Mouse (Mus musculus) Muller cell, postnatal 12 days (primary cell): ENCODE measurements around the gene Stk11ip.

Experiments
- DNase-seq: peaks from one replicate; pipeline ENCODE4 v3.0.0-alpha.2; 2015; ENCODE audit errors: inconsistent ontology term

Gene Stk11ip

DNA sequence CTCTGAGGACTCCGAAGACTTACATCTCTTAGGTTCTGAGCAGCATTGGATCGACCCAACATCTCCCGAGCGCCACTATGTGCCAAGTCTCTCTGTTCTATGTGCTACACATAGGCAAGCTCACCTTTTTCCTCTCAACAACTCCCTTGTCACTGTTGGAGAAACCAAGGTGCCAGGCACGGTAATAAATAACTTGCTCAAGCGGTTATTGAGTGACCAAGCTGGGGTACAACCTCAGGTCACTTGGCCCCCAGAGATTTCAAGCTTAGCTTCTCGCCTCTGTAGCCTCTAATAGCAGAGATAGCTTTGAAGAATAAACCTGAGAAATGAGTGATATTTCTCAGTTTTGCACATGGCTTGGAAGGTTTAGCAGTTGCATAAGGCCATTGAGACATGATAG, 20.2 kb downstream of the Stk11ip start:
- DNase-seq, result no peak

DNA sequence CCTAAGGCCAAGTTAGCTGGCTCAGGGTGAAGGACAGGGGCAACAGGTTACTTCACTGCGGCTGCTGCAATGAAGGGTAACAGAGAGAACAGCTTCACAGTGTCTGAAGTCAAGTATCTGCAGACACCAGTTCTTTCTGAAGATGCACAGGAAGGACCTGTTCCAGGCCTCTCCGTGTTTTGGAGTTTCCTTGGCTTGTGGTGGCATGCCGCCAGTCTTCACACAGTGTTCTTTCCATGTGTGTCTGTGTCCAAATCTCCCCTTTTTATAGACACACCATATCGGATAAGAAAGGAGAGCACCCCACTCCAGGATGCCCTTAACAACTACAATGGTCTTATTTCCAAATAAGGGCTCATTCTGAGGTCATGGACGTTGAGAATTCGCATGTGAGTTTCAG, 23.0 kb downstream of the Stk11ip start:
- no peak for DNase-seq

DNA sequence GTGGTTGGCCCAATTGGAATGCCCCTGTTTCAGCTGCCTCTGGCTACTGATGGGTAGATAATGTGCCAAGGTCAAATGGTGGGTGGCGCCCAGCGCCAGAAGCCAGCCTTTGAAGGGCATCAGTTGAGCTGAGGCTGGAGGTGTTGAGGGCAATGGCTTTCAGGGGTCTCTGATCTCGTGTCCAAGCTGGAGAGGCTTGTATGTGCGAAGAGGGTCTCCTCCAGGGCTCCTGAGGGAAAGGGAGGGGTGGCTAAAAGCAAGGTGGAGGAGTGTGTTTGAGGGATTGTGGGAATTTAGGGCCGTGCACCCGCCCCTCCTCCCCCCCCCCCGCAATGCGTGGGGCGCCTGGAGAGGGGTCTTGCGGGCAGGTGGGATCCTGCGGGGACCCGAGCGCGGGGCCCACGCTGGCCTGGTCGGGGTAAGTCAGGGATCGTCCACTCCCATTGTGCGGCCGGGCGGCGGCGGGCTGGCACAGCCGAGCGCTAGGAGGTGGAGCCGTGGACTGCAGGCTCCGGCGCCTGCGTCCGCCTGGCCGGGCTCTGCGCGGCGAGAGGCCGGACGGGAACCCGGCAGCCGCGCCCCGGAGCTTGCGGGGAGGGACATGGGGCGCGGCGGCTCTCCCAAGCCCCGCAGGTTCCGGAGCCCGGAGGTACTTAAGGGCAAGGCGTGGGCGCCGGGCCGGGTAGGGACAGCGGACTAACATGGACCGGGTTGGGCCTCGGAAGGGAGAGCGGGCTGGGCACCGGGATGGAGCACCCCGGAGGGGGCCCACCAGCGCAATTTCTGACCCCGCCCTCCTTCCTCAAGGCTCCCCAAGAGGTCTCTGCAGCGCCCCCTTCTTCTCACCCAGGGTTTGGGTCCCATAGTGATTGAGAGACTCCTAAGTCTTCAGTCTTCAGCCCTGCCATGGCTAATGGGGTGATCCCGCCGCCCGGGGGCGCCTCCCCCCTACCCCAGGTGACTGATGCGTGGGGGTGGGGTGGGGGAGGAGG, 24.9 kb downstream of the Stk11ip start, which contains the start of gene Slc4a3:
Gene Slc4a3 (plus strand): TSS at position 302 of the 992 bp plus-strand sequence.
- peak; percentile 81 for DNase-seq

DNA sequence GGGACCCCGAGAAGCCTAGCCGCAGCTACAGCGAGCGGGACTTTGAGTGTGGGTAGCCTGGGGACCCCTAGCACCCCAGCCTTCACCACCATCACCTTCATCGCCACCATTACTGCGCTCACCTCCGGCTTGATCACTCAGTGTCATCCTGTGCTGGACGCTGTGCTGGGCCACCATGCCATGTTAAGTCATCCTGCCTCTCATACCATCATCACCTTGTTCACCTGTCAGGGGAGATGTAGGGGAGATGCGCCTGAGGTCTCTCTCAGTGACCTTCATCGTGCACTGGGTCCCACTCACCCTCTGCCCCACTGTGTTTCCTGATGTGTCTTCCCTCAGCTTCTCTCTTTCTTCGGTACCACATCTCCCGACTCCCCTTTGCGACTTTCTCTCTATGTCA, 26.0 kb downstream of the Stk11ip start:
- no peak for DNase-seq

DNA sequence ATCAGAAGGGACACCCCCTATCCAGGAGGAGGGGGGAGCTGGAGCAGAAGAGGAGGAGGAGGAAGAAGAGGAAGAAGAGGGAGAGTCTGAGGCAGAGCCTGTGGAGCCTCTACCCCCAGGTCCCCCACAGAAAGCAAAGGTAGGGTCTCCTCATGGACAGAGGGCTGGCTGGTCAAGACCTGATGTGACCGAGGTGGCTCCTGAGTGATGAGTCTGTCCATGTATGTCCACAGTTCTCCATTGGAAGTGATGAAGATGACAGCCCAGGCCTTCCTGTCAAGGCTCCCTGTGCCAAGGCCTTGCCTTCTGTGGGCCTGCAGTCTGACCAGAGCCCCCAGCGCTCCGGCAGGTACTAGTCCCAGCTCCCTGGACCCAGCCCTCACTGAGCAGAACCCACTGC, 26.8 kb downstream of the Stk11ip start:
- no peak for DNase-seq

DNA sequence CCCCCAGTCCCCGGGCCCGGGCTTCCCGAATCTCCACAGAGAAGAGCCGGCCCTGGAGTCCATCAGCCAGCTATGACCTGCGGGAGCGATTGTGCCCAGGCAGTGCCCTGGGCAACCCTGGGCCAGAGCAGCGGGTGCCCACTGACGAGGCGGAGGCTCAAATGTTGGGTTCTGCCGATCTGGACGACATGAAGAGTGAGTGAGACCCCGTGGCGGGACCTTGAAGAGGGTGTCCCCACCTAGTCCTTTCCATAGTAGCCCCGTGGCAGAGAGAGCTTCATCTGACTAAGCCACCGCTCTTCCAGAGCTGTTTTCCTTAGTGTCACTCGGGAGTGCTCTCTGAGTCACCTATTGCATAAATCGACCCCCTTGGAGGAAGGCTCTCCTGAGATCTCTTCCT, 27.5 kb downstream of the Stk11ip start:
- no peak for DNase-seq

DNA sequence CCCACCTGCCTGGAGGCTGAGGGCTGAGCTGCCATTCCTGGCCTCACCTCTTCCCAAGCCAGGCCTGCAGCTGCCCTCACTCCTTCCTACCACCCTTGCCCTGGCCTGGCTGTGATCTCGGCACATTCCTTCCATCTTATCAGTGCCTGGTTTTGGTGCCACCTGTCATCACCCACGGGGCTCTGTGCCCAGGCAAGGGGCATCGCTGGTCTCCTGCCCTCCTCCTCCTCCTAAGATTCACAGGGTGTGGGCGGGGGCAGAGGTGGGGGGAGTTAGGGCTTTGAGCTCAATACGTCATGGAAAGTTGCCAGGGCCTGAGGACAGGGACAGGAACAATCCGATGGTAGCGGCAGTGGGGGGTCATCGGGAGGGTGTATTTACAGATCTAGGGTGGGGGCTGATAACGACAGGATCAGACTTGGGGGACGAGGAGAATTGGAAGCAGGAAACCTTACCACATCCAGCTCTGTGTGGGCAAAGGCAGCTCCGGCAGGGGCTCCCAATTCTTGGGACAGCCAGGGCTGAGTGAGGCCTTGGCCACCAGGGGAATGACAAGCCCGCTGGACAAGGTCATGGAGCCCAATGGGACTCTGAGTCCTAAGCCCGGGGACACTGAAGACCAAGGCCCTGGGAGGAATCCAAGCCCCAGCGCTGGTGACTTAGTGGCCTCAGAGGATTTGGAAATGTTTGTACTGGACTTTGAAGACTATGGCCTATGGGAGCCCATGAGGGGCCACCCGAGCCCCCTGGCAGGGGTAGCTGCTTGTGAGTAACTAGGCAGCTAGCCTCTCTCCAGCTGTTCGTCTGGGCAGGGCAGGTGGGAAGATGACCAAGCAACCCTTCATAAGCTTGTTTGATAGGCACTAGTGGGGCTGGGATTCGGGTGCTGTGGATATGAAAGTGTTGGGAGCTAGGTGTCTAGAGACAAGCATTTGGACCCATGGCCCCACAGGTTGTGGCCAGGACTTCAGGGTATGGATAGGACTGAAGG, 28.3 kb downstream of the Stk11ip start:
- DNase-seq, result no peak

DNA sequence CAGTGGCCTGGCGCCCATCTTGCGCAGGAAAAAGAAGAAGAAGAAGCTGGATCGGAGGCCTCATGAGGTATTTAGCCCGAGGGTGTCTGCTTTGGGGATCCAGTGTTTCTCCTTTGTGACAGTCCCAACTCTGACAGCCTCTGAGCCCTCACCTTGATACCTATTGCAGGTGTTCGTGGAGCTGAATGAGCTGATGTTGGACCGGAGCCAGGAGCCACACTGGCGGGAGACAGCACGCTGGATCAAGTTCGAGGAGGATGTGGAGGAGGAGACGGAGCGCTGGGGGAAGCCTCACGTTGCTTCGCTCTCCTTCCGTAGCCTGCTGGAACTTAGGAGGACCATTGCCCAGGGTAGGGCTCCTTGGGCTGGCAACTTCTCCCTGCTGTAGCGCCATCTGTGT, 29.3 kb downstream of the Stk11ip start:
- DNase-seq, result no peak

DNA sequence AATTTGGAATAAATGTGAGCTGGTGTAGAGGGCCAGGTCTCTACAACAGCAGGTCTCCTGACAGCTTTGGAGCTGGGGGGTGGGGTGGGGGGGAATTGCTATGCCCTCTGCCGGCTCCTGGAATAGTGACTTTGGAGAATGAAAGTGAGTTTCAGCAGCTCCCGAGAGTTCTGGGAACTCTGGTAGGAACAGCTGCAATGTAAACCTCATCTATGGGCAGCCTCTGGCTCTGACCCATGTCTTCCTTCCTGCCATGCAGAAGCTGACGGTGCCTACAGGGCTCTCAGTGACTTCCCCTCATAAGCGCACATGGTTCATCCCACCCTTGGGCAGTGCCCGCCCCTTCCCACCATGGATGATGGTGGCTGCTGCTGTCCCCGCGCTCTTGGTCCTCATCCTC, 34.4 kb downstream of the Stk11ip start:
- DNase-seq, result no peak

DNA sequence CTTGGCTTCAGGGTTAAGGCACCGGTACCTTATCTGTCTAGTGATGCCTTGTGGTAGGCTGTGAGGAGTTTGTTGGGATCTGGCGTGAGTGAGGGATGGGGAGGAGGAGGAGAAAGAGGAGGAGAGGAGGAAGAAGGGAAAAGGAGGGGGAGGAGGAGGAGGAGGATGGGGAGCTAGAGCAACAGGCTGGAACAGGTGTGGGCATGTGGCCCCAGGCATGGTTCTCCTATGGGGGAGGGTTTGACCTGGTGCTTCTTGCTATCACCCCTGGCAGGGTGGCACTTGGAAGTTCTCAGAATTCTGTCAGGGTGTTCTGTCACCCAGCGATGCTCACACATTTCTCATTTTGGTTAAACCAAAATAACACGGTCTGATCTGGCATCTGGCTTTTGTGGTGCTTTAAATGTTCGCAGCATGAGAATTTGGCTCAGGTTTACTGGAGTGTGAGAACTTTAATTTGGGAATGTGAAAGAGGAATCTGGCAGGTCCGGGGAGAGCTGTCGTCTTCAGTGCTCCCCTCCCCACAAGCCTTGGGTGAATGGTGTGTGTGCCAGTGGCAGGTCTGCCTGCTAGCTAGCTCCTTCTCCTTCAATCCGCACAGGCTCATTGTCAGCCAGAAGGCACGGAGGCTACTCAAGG, 34.9 kb downstream of the Stk11ip start:
- DNase-seq, result no peak

DNA sequence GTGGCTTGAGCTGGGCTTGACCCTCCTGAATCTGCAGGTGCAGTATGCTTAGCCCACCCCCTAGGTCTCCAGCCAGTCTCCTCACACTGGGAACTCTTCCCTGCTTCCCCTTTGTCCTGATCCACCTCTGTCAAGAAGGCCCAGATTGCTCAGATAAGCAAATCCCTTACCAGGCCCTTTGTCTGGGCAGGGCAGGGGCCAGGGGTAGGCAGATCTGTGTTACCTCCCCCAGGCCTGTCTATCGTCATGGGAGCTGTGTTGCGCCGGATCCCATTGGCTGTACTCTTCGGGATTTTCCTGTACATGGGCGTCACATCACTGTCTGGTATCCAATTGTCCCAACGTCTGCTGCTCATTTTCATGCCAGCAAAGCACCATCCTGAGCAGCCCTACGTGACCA, 35.7 kb downstream of the Stk11ip start:
- DNase-seq, result no peak

DNA sequence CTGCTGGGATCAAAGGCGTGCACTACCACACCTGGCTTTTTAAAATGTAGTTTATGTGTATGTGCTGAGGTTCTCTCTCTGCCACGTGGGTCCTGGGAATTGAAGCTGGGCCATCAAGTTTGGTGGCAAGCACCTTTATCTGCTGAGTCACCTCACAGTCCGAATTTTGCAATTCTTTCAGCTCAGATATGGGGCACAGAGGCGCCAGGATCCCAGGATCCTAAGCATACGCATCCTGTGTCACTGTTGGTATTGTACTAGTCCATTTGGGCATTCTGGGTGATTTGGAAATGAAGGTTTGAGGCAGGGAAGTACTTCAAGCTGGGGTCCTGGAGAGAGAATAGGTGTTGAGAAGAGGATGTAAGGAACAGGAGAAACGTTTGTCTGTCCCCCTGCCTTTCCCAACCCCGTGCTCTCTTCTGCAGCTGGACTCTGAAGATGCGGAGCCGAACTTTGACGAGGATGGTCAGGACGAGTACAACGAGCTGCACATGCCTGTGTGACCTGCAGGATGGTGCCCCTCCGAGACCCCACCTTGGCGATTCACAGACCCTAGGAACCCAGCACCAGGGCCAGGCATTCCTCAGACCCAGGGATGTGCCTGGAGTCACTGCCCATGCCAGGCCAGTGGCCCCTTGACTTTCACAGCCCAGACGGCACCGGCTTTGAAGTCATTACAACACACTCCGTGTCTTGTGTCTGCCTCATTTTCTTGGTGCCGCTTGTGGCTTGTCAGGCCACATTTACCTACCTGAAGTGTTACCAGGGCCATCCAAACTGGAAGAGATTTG, 37.3 kb downstream of the Stk11ip start:
- DNase-seq, result no peak

DNA sequence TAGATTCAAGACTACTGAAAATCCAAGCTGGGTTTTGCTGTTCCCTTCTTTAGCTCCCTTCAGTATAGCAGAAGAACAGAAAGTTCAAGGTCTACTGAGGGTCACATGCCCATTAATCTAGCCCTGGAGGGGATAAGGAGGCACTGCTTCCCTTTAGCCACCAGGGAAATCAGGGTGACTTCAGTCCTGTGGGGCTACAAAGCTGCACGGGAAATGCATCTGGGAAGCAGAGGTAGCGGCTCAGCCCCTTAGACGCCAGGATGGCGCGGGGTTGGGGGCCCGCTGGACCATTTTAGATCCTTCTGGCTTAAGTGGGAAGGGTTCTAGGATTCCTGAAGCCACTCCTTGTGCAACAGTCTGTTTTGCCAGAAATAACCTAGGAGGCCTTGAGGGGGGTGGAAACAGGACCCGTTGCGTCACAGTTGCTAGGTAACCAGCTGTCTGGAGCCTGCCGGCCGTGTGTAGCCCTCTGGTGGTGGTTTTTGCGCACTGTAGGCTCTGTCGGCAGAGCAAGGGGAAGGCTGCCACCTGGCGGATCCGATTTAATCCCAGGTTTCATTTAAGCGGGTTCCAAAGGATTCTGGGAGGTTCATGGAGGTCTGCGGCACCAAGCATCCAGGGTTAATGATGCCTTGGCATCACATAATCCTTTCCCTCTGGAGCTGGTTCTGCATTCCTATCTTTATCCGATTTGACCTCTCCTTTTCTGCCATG, 38.0 kb downstream of the Stk11ip start:
- DNase-seq, result peak; percentile 88

DNA sequence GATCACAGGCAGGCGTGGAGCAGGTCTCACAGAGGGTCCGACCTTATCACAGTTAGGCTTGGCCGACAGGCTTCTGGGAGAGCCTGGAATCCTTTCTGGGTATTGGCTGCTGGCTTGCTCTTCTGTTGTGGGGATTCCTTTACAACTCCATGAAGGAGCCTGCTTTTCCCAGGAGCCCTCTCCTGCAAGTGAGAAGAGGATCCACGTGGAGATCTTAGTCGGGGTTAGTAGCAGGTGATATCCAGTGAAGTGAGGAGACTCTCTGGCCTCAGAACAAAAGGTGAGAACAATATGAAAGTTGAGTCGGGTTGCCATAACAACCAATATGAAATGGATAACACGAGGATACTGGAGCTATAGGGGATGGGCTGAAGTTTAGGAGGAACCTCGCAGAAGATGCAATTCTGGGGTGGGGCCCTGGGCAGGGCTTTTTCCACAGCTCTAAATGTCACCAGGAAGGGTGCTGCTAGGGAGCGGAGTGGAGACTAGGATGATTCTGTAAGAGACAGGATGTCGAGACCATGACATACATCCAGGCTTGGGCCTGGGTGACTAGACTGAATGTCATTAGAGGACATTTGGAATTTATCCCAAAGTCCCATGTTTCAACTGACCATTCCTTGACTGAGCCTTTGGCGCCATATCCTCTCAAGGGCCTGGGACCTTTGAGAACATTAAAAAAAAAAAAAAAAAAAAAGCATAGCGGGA, 39.0 kb downstream of the Stk11ip start:
- no peak for DNase-seq

DNA sequence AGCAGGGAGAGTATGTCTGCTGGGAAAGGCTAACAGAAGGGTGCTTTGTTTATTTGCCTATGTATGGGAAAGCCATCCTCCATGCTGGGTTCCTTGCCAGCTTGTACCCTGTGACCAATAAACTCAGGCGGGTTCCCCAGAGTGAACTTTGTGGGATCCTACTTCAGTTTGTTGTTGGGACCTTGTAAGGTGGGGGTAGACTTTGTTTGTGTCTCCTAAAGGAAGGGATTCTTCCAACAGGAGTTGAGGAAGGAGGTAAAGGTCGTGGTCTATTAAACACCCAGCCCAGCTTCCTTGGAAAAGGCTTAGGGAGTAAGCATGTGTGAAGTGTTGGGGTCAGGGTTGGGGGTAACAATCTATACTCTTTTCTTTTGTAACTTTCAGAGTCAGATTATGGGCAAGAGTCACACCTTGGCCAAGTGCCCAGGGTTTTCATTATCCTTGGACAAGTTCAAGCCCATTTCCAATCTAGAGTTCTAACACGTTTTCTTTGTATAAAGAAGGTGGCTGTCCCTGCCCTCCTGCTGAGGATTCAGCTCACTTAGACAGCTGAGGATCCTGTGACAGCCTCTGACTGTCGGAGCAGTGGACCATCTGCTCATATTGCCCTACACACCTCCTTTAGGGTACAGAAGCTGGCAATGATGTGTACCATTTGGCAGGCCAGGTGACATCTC, 40.0 kb downstream of the Stk11ip start:
- no peak for DNase-seq

DNA sequence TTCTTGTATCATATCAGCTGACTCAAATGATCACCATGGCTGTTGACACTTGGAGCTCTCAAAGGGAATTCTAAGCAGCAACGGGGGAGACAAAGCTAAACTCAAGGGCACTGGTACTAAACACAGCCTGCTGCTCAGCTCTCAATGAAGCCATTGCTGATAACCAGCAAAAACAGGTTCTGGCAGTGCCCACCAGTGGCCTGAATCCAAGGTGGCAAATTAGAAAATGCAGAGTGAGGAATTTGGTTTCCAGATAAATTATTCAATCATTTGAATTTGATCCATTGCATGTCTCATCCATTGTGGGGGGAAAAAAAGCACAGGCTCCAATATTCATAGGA, 40.5 kb downstream of the Stk11ip start:
- DNase-seq, result no peak

DNA sequence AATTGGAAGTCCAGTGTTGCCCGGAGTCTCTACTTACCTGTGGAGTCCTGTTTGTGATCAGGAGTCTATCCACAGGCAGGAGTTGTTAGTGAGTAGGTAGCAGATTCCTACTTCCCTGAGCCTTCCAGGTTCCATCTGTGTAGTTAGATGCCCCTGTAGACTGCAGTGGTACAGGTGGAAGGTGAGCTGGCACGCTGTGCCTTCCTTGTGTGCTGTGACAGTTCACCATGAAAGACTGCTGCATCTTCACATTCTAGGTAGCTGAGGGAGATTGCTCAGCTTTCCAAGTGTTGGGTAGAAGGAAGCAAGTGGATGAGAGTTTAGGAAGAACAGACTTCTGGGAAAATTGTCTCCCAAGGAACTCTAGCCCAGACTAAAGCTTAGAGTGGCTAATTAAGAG, 42.8 kb downstream of the Stk11ip start:
- no peak for DNase-seq

DNA sequence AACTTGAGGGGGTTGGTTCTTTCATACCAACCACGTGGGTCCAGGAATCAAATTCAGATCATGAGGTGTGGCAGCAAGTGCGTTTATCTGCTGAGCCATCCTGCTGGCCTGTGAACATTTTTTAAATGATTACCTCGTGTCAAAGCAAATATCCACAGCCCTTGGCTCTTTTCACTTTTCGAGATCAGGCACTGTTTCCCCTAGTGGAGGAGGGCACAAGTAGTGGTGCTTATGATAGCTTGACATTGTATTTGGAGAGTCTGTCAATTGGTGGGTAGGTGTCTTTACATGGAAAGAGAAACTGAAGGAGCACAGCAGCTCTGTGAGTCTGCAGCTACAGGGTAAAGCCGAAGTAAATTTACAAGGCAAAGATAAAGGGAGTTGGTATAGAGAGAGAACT, 43.6 kb downstream of the Stk11ip start:
- DNase-seq, result no peak

DNA sequence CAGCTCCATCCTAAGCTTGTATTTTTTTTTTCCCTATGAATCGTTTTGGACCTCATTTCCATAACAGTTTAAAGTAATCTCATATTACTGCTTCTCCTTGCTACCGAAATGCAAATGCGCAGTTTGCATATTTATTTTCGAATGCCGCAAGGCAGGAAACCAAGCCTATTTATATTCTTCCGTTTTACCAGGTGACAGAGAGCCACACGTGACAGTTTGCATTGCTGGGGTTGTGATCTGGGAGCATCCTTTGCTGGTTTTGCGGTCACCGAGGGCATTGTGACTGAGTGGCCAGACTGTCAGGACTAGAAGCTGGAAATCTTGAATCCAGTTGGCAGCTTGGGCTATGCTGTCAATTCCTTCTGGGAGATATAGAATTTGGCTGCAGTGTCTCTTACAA, 44.3 kb downstream of the Stk11ip start:
- no peak for DNase-seq
